Mouse (Mus musculus): ENCODE measurements at regions not wholly inside any gene's neighbourhood (a gene's known extent, or its start where the extent isn't known, plus 50 kb on each side); places are given as distances from the start of the nearest gene placed in this dataset.

DNA sequence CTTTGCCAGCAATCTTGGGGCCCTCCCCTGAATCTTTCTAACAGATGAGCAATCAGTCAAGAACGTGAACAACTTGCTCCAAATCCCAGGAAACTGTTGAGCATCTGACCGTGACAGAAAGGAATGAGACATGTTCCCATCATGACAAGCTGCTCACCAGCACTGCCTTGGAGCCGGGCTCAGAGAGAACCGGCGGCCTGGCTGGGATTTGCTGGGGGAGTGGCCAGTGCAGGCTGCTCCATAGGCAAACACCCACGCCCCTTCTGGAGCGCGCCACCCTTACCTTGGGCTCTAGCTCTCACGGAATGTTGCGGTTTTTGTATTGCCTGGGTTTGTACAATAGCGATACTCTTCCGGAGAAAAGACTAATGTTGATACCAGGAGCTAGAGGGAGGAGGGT, 605.4 kb upstream of the Gm19410 start:
- TF ChIP-seq CTCF (IDR thresholded peaks at IDR 0.05; ENCODE audit: low read depth, low read length), result no peak
- no peak for TF ChIP-seq GATA2 (IDR thresholded peaks at IDR 0.05; ENCODE audit: borderline replicate concordance, low read depth, low read length)
- TF ChIP-seq GATA1 (IDR thresholded peaks at IDR 0.05; ENCODE audit: borderline replicate concordance, low read length), result no peak

Measured in G1E (cell line).